Mouse (Mus musculus): Measurements from ENCODE around the gene Ipo8.

Ipo8 gene

GRCm38 (mm10) chr6:148830748-148831727 is at the start of gene Ipo8:
Gene Ipo8, minus strand, starts transcription at chr6:148831467.
- WGBS: under 1% methylated on average over 47 of the region's 47 CpGs

- WGBS: 100% methylated on average over 1 of the region's 1 CpGs
Observed at GRCm38 (mm10) chr6:148873911-148874310, 42.6 kb upstream of the Ipo8 start.

- 98% methylated on average over 1 of the region's 1 CpGs for WGBS
Observed at GRCm38 (mm10) chr6:148841760-148842159, 10.5 kb upstream of the Ipo8 start.

- WGBS: 7% methylated on average over 3 of the region's 3 CpGs
Observed at GRCm38 (mm10) chr6:148831728-148832121, 458 bp upstream of the Ipo8 start.

GRCm38 (mm10) chr6:148830355-148830747 is 916 bp downstream of the Ipo8 start:
- 0% methylated on average over 3 of the region's 3 CpGs for WGBS

- WGBS: 81% methylated on average over 4 of the region's 4 CpGs
Observed at GRCm38 (mm10) chr6:148826119-148826518, 5.1 kb downstream of the Ipo8 start.

- WGBS: 79% methylated on average over 4 of the region's 4 CpGs
Observed at GRCm38 (mm10) chr6:148818624-148819343, 12.5 kb downstream of the Ipo8 start.

- 79% methylated on average over 5 of the region's 5 CpGs for WGBS
Observed at GRCm38 (mm10) chr6:148816751-148817150, 14.5 kb downstream of the Ipo8 start.

GRCm38 (mm10) chr6:148811117-148811516 is 20.1 kb downstream of the Ipo8 start:
- 83% methylated on average over 2 of the region's 2 CpGs for WGBS

GRCm38 (mm10) chr6:148799773-148800172 is 31.5 kb downstream of the Ipo8 start:
- 74% methylated on average over 4 of the region's 4 CpGs for WGBS

GRCm38 (mm10) chr6:148795145-148795544 is 36.1 kb downstream of the Ipo8 start:
- WGBS: 53% methylated on average over 2 of the region's 2 CpGs

GRCm38 (mm10) chr6:148789010-148789673 is 42.1 kb downstream of the Ipo8 start:
- 48% methylated on average over 9 of the region's 9 CpGs for WGBS

GRCm38 (mm10) chr6:148786186-148786585 is 45.1 kb downstream of the Ipo8 start:
- 90% methylated on average over 5 of the region's 5 CpGs for WGBS

- WGBS: 97% methylated on average over 9 of the region's 9 CpGs
Observed at GRCm38 (mm10) chr6:148784418-148784817, 46.8 kb downstream of the Ipo8 start.

- WGBS: 97% methylated on average over 2 of the region's 2 CpGs
Observed at GRCm38 (mm10) chr6:148776236-148776635, 55.0 kb downstream of the Ipo8 start.

- WGBS: 64% methylated on average over 3 of the region's 3 CpGs
Observed at GRCm38 (mm10) chr6:148771423-148771822, 59.8 kb downstream of the Ipo8 start.

- 85% methylated on average over 12 of the region's 12 CpGs for WGBS
Observed at GRCm38 (mm10) chr6:148768419-148768818, 62.8 kb downstream of the Ipo8 start.

- 87% methylated on average over 3 of the region's 3 CpGs for WGBS
Observed at GRCm38 (mm10) chr6:148761967-148762712, 69.1 kb downstream of the Ipo8 start.

GRCm38 (mm10) chr6:148761475-148761874 is 69.8 kb downstream of the Ipo8 start:
- WGBS: 78% methylated on average over 4 of the region's 4 CpGs

GRCm38 (mm10) chr6:148756535-148756934 is 74.7 kb downstream of the Ipo8 start:
- 90% methylated on average over 1 of the region's 1 CpGs for WGBS

- 45% methylated on average over 2 of the region's 2 CpGs for WGBS
Observed at GRCm38 (mm10) chr6:148751400-148751799, 79.9 kb downstream of the Ipo8 start.

Data from cerebral cortex, adult 2 months (tissue).